Mouse (Mus musculus): ENCODE results near the gene Abat. TPM values are rescaled to one million over a fixed set of nuclear protein-coding genes. Genes with fewer than 3 reads are reported as not detected.

Gene Abat
- total and polyA plus RNA-seq, 2 experiments: 150 to 168 TPM

DNA sequence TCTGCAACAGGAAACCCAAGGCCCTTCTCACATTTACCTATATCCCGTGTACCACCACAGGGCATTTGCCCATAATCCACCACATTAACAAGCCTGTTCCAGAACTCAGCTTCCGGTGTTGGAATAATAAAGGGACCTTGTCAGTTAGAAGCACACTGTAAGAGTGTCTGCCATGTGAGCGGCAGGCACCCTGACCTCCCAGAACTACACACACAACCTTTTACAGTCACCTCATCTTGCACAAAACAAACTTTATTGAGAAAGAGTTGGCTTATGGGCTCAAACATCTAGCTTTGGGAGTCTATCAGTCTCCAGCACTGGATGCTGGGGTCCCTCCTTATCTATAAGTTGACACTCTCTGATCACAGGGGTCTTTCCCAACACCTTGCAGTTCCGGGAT, 145.1 kb downstream of the Abat start:
- no peaks in the 10 kb centered on the region for H3K27me3 ChIP-seq (ENCODE audit: control insufficient read depth, insufficient read depth, low read length)
- 44% methylated on average over 4 of the region's 4 CpGs for WGBS
- H3K27ac ChIP-seq (replicated peaks; ENCODE audit: insufficient read depth, low read depth, low read length): peak overlapping the region; percentile 65
- no peak overlapping the region for H3K9ac ChIP-seq (ENCODE audit: low read depth, low read length)
- H3K79me2 ChIP-seq (ENCODE audit: control insufficient read depth, insufficient read depth, low read length): no peaks in the 10 kb centered on the region
- peaks cover 12% of the 10 kb centered on the region for H3K36me3 ChIP-seq (ENCODE audit: control insufficient read depth, insufficient read depth, low read length)
- H3K4me3 ChIP-seq (ENCODE audit: insufficient read depth, low read depth, low read length): no peak overlapping the region
- TF ChIP-seq POLR2A (IDR thresholded peaks at IDR 0.05; ENCODE audit: extremely low read depth, insufficient read depth, low read length) (no peak), CTCF (IDR thresholded peaks at IDR 0.05; ENCODE audit: low read depth, low read length) (no peak)
- DNase-seq (ENCODE audit: extremely low read depth, low read depth, low spot score): peak; percentile 78
- peaks cover 25% of the 10 kb centered on the region for H3K4me1 ChIP-seq (ENCODE audit: control insufficient read depth, insufficient read depth, low read length)

DNA sequence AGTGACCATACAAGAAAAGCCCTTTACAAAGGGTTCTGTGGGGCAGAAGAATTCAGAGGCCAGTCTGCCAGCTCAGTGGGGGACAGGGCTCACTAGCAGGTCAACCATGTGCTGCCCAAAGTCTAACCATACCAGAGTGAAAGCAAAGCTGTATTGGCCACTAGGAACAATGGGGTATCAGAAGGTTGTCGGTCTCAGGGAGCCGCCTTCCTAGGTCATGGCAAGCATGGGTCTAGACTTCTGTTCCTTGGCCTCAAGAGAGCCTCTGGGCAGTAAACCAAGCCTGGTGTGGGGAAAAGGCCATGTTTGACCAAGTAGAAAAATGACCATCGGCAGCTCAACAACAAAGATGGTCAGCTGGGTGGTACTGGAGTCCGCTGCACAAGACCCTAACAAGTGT, 145.5 kb downstream of the Abat start:
- Histone ChIP-seq H3K4me1 (ENCODE audit: control insufficient read depth, insufficient read depth, low read length) (peaks cover 25% of the 10 kb centered on the region), H3K79me2 (ENCODE audit: control insufficient read depth, insufficient read depth, low read length) (no peaks in the 10 kb centered on the region), H3K27ac (replicated peaks; ENCODE audit: insufficient read depth, low read depth, low read length) (peak overlapping the region; percentile 61), H3K4me3 (ENCODE audit: insufficient read depth, low read depth, low read length) (no peak overlapping the region), H3K9ac (ENCODE audit: low read depth, low read length) (no peak overlapping the region), H3K36me3 (ENCODE audit: control insufficient read depth, insufficient read depth, low read length) (peaks cover 11% of the 10 kb centered on the region), H3K27me3 (ENCODE audit: control insufficient read depth, insufficient read depth, low read length) (no peaks in the 10 kb centered on the region)
- 38% methylated on average over 4 of the region's 4 CpGs for WGBS
- DNase-seq (ENCODE audit: extremely low read depth, low read depth, low spot score): peak; percentile 78
- TF ChIP-seq CTCF (IDR thresholded peaks at IDR 0.05; ENCODE audit: low read depth, low read length): no peak
- TF ChIP-seq POLR2A (IDR thresholded peaks at IDR 0.05; ENCODE audit: extremely low read depth, insufficient read depth, low read length): no peak

DNA sequence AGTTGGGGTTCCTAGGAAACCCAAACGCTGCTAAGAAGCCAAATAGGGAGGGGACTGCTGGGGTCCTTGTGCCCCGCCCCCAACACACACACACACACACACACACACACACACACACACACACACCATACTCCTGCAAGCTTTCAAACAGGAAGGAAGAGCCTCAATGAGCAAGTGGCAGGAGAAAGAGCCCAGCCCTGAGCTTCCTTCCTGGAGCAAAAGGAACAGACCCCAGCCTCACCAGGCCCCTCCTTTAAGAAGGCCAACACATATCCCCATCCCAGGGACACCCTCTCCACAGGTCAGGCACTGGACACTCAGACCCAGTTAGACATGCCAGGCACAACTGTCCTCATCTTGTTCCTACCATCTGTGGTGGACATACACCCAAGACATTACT, 149.8 kb downstream of the Abat start:
- 66% methylated on average over 2 of the region's 2 CpGs for WGBS
- Histone ChIP-seq H3K9ac (ENCODE audit: low read depth, low read length) (no peak overlapping the region), H3K27ac (replicated peaks; ENCODE audit: insufficient read depth, low read depth, low read length) (no peak overlapping the region), H3K4me3 (ENCODE audit: insufficient read depth, low read depth, low read length) (no peak overlapping the region), H3K36me3 (ENCODE audit: control insufficient read depth, insufficient read depth, low read length) (peaks cover 11% of the 10 kb centered on the region), H3K79me2 (ENCODE audit: control insufficient read depth, insufficient read depth, low read length) (peaks cover 25% of the 10 kb centered on the region), H3K4me1 (ENCODE audit: control insufficient read depth, insufficient read depth, low read length) (peaks cover 50% of the 10 kb centered on the region), H3K27me3 (ENCODE audit: control insufficient read depth, insufficient read depth, low read length) (no peaks in the 10 kb centered on the region)
- DNase-seq (ENCODE audit: extremely low read depth, low read depth, low spot score): no peak
- TF ChIP-seq CTCF (IDR thresholded peaks at IDR 0.05; ENCODE audit: low read depth, low read length): no peak
- no peak for TF ChIP-seq POLR2A (IDR thresholded peaks at IDR 0.05; ENCODE audit: extremely low read depth, insufficient read depth, low read length)

DNA sequence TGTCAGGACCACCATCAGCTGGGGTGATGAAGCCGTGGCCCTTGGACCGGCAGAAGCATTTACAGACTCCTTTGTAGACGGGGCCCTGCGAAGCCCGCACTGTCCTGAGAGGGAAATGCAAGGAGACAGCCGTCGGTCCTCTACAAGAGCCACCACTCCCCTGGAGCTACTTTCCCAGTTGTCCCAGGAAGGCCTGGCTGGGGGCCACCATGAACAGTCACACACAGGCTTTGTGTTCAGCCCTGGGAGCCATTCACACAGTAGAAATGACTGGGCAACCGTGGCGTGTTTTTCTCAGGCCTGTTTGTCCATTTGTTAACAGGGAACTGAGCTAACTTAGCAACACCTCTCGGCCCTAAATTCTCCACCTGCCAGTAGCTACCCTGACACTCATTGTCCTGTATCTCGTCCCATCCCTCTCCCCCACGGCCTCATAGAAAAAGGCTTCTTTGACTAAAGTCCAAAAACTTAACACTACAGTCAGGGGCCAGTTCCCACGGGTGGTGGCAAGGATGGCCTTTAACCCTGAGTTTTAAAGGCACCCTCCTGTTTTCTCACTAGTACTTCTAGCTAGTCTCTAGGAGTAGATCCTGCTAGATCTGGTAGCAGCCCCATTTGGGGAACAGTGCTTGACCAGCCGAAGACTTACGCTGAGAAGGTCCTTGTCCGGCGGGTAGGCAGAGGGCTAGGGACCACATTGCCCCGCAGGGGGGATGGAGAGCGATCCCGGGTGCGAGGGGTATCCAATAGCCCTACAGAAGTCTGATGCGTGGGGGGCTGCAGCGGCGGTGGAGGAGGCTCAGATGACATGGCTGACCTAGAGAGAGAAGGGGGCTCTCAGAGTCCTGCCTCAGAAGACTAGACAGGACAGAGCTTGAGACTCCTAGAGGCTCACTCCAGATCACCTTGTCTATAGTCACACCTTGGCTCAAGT, 150.6 kb downstream of the Abat start:
- Histone ChIP-seq H3K79me2 (ENCODE audit: control insufficient read depth, insufficient read depth, low read length) (peaks cover 32% of the 10 kb centered on the region), H3K27me3 (ENCODE audit: control insufficient read depth, insufficient read depth, low read length) (no peaks in the 10 kb centered on the region), H3K4me3 (ENCODE audit: insufficient read depth, low read depth, low read length) (no peak overlapping the region), H3K4me1 (ENCODE audit: control insufficient read depth, insufficient read depth, low read length) (peaks cover 47% of the 10 kb centered on the region), H3K27ac (replicated peaks; ENCODE audit: insufficient read depth, low read depth, low read length) (no peak overlapping the region), H3K36me3 (ENCODE audit: control insufficient read depth, insufficient read depth, low read length) (peaks cover 11% of the 10 kb centered on the region), H3K9ac (ENCODE audit: low read depth, low read length) (no peak overlapping the region)
- WGBS: 82% methylated on average over 24 of the region's 24 CpGs
- DNase-seq (ENCODE audit: extremely low read depth, low read depth, low spot score): no peak
- TF ChIP-seq CTCF (IDR thresholded peaks at IDR 0.05; ENCODE audit: low read depth, low read length): no peak
- TF ChIP-seq POLR2A (IDR thresholded peaks at IDR 0.05; ENCODE audit: extremely low read depth, insufficient read depth, low read length): no peak

DNA sequence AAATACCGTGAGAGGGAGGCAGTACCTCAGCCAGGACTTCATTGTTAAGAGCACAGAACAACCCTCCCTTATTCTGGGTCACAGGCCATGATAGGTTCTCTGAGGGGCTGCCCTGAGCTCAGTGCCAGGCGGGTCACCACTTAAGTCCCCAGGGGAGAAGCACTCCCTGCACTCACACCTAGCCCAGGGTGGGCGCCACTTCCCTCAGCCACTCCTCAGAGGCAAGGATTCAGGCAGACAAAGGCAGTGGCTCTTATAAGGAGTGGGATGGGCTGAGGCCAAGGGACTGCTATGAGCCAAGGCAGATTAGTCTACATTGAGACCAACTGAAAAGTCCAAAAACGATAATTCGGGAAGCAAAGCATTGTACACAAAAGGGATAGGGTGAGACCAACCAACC, 152.1 kb downstream of the Abat start:
- H3K27ac ChIP-seq (replicated peaks; ENCODE audit: insufficient read depth, low read depth, low read length): no peak overlapping the region
- TF ChIP-seq CTCF (IDR thresholded peaks at IDR 0.05; ENCODE audit: low read depth, low read length) (no peak), POLR2A (IDR thresholded peaks at IDR 0.05; ENCODE audit: extremely low read depth, insufficient read depth, low read length) (no peak)
- H3K79me2 ChIP-seq (ENCODE audit: control insufficient read depth, insufficient read depth, low read length): peaks cover 47% of the 10 kb centered on the region
- no peak overlapping the region for H3K9ac ChIP-seq (ENCODE audit: low read depth, low read length)
- no peak for DNase-seq (ENCODE audit: extremely low read depth, low read depth, low spot score)
- no peaks in the 10 kb centered on the region for H3K27me3 ChIP-seq (ENCODE audit: control insufficient read depth, insufficient read depth, low read length)
- 67% methylated on average over 5 of the region's 5 CpGs for WGBS
- peaks cover 4% of the 10 kb centered on the region for H3K36me3 ChIP-seq (ENCODE audit: control insufficient read depth, insufficient read depth, low read length)
- H3K4me1 ChIP-seq (ENCODE audit: control insufficient read depth, insufficient read depth, low read length): peaks cover 45% of the 10 kb centered on the region
- no peak overlapping the region for H3K4me3 ChIP-seq (ENCODE audit: insufficient read depth, low read depth, low read length)

DNA sequence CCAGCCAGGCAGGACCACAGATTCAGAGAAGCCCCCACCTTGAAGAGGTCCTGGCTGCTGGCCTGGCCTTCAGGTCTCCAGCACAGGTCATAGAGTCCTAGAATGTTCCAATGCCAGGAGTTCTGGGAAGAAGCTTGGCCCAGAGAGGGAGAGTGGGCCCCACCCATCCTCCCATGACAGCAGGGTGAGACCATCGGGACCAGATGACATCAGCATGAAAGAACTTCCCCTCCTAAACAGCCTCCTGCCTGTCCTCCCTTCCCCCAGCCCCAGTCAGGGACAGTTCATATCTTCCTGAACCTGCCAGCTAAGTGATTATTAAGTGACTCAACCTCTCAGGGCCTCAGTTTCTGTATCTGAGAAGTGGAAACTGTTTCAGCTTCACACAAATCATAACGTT, 153.2 kb downstream of the Abat start:
- Histone ChIP-seq H3K36me3 (ENCODE audit: control insufficient read depth, insufficient read depth, low read length) (peaks cover 4% of the 10 kb centered on the region), H3K9ac (ENCODE audit: low read depth, low read length) (no peak overlapping the region), H3K27ac (replicated peaks; ENCODE audit: insufficient read depth, low read depth, low read length) (no peak overlapping the region), H3K4me3 (ENCODE audit: insufficient read depth, low read depth, low read length) (no peak overlapping the region), H3K27me3 (ENCODE audit: control insufficient read depth, insufficient read depth, low read length) (no peaks in the 10 kb centered on the region), H3K79me2 (ENCODE audit: control insufficient read depth, insufficient read depth, low read length) (peaks cover 56% of the 10 kb centered on the region), H3K4me1 (ENCODE audit: control insufficient read depth, insufficient read depth, low read length) (peaks cover 51% of the 10 kb centered on the region)
- 37% methylated on average over 2 of the region's 2 CpGs for WGBS
- TF ChIP-seq CTCF (IDR thresholded peaks at IDR 0.05; ENCODE audit: low read depth, low read length): no peak
- TF ChIP-seq POLR2A (IDR thresholded peaks at IDR 0.05; ENCODE audit: extremely low read depth, insufficient read depth, low read length): no peak
- DNase-seq (ENCODE audit: extremely low read depth, low read depth, low spot score): no peak

All from liver, adult 2 months (tissue).